In genomic region chr11:112197620-112198268, GRCm38 (mm10) we compare ENCODE assay signal across 13 mouse cellular contexts.
DNase-seq lines count a peak whose midpoint lies in the region; ATAC-seq and TF ChIP-seq lines count a peak whose summit lies in the region.
"Had no signal": no experiment of that assay in that cellular context is flagged by ENCODE, and none has a peak within 500 bp of the region (broad histone marks: within the 10 kb centered on the region; RNA-seq: fewer than 3 reads in every experiment).

No protein-coding gene starts in this region.

- H3K4me2 ChIP-seq in heart, embryonic 11.5 days = peak overlapping the region; percentile 31
- H3K4me2 ChIP-seq in embryonic facial prominence, embryonic 12.5 days (replicated peaks) = 0 out of 2 replicates have a peak overlapping the region, but pooled peaks have one; percentile 8
- peak overlapping the region; percentile 22 for H3K4me2 ChIP-seq in hindbrain, embryonic 15.5 days
- no peak overlapping the region for H3K4me2 ChIP-seq in neural tube, embryonic 14.5 days (ENCODE audit: low read depth, low read length)
- no peak overlapping the region for H3K4me2 ChIP-seq in liver, postnatal 0 days (ENCODE audit: low read depth, low read length)
- H3K4me2 ChIP-seq: limb, embryonic 15.5 days had no signal

- no peak for DNase-seq in heart, postnatal 25 days (ENCODE audit: low spot score)
- DNase-seq in liver, postnatal 0 days = no peak
- no peak for DNase-seq in right cerebral cortex, postnatal 14 days
- DNase-seq in spleen, postnatal 14 days (ENCODE audit: low spot score in 2 of 2) = no peak
- DNase-seq: gastrocnemius, postnatal 14 days; heart, postnatal 4 days; lung, postnatal 36 days; thymus, postnatal 4 days had no signal

- H3K27me3 ChIP-seq in heart, embryonic 11.5 days (ENCODE audit: control insufficient read depth, insufficient read depth, low read length) = 0 out of 2 replicates have a peak, but pooled peaks cover 2% of the 10 kb centered on the region
- H3K27me3 ChIP-seq in embryonic facial prominence, embryonic 12.5 days = peaks cover 7% of the 10 kb centered on the region
- H3K27me3 ChIP-seq in hindbrain, embryonic 15.5 days = no peaks in the 10 kb centered on the region
- H3K27me3 ChIP-seq in neural tube, embryonic 14.5 days (ENCODE audit: control insufficient read depth, insufficient read depth, low read length) = no peaks in the 10 kb centered on the region
- no peaks in the 10 kb centered on the region for H3K27me3 ChIP-seq in liver, postnatal 0 days (ENCODE audit: insufficient read depth, low read length)

- H3K27ac ChIP-seq in heart, embryonic 11.5 days (ENCODE audit: low read depth, low read length) = no peak overlapping the region
- no peak overlapping the region for H3K27ac ChIP-seq in embryonic facial prominence, embryonic 12.5 days
- no peak overlapping the region for H3K27ac ChIP-seq in hindbrain, embryonic 15.5 days (replicated peaks)
- H3K27ac ChIP-seq in neural tube, embryonic 14.5 days (ENCODE audit: low read depth, low read length) = no peak overlapping the region
- H3K27ac ChIP-seq in liver, postnatal 0 days (ENCODE audit: low read depth) = no peak overlapping the region
- H3K27ac ChIP-seq: limb, embryonic 15.5 days had no signal

- intact Hi-C loops in heart, postnatal 25 days (cut with DNase I) = no loop called here

- no peaks in the 10 kb centered on the region for H3K4me1 ChIP-seq in heart, embryonic 11.5 days (ENCODE audit: control insufficient read depth, insufficient read depth, low read length)
- no peaks in the 10 kb centered on the region for H3K4me1 ChIP-seq in embryonic facial prominence, embryonic 12.5 days
- 0 out of 2 replicates have a peak, but pooled peaks cover 6% of the 10 kb centered on the region for H3K4me1 ChIP-seq in hindbrain, embryonic 15.5 days (replicated peaks)
- H3K4me1 ChIP-seq in neural tube, embryonic 14.5 days (ENCODE audit: control insufficient read depth, insufficient read depth, low read length) = no peaks in the 10 kb centered on the region; the same call in 1 of the 2 replicates
- H3K4me1 ChIP-seq in liver, postnatal 0 days (ENCODE audit: insufficient read depth) = no peaks in the 10 kb centered on the region

- no peaks in the 10 kb centered on the region for H3K9me3 ChIP-seq in heart, embryonic 11.5 days (replicated peaks; ENCODE audit: control insufficient read depth, low read length)
- H3K9me3 ChIP-seq in embryonic facial prominence, embryonic 12.5 days = no peaks in the 10 kb centered on the region
- H3K9me3 ChIP-seq in hindbrain, embryonic 15.5 days = no peaks in the 10 kb centered on the region
- no peaks in the 10 kb centered on the region for H3K9me3 ChIP-seq in neural tube, embryonic 14.5 days (ENCODE audit: control insufficient read depth, low read length)
- no peaks in the 10 kb centered on the region for H3K9me3 ChIP-seq in liver, postnatal 0 days (ENCODE audit: low read length)
- H3K9me3 ChIP-seq: limb, embryonic 15.5 days had no signal

- 15% methylated on average over 18 of the region's 18 CpGs for whole genome bisulfite sequencing in heart, embryonic 11.5 days (ENCODE audit: insufficient replicate concordance)
- WGBS in embryonic facial prominence, embryonic 12.5 days = 15% methylated on average over 18 of the region's 18 CpGs
- WGBS in hindbrain, embryonic 15.5 days = 8% methylated on average over 18 of the region's 18 CpGs
- WGBS in neural tube, embryonic 14.5 days = 4% methylated on average over 18 of the region's 18 CpGs
- WGBS in liver, postnatal 0 days (ENCODE audit: insufficient replicate concordance) = 24% methylated on average over 18 of the region's 18 CpGs

- no peak overlapping the region for H3K9ac ChIP-seq in heart, embryonic 11.5 days (ENCODE audit: low read depth, low read length)
- no peak overlapping the region for H3K9ac ChIP-seq in embryonic facial prominence, embryonic 12.5 days
- H3K9ac ChIP-seq in hindbrain, embryonic 15.5 days = no peak overlapping the region
- H3K9ac ChIP-seq in neural tube, embryonic 14.5 days (replicated peaks; ENCODE audit: low read depth, low read length) = no peak overlapping the region
- no peak overlapping the region for H3K9ac ChIP-seq in liver, postnatal 0 days (replicated peaks)
- H3K9ac ChIP-seq: limb, embryonic 15.5 days had no signal

- ATAC-seq in heart, embryonic 11.5 days (replicated peaks; ENCODE audit: insufficient number of reproducible peaks, low FRiP score, low TSS enrichment) = no peak
- no peak for ATAC-seq in embryonic facial prominence, embryonic 12.5 days (ENCODE audit: insufficient number of reproducible peaks, insufficient read depth, low FRiP score, low TSS enrichment)
- 0 out of 2 replicates have a peak, but pooled peaks have one; percentile 42 for ATAC-seq in hindbrain, embryonic 15.5 days (ENCODE audit: low FRiP score, low read depth)
- peak; percentile 73; the same call in 1 of the 2 replicates for ATAC-seq in neural tube, embryonic 14.5 days (ENCODE audit: low read depth)
- ATAC-seq in liver, postnatal 0 days = no peak

- H3K4me3 ChIP-seq in heart, embryonic 11.5 days (ENCODE audit: low read depth, low read length) = no peak overlapping the region
- H3K4me3 ChIP-seq in embryonic facial prominence, embryonic 12.5 days = no peak overlapping the region
- H3K4me3 ChIP-seq in hindbrain, embryonic 15.5 days = no peak overlapping the region
- H3K4me3 ChIP-seq in neural tube, embryonic 14.5 days (ENCODE audit: low read depth, low read length) = no peak overlapping the region
- H3K4me3 ChIP-seq in liver, postnatal 0 days (ENCODE audit: low read depth, low read length) = no peak overlapping the region
- H3K4me3 ChIP-seq: limb, embryonic 15.5 days had no signal

- no peak for TF ChIP-seq EP300 in liver, postnatal 0 days (IDR thresholded peaks at IDR 0.05; ENCODE audit: low read depth)

- TF ChIP-seq CTCF in liver, postnatal 0 days (IDR thresholded peaks at IDR 0.05; ENCODE audit: low read depth) = no peak

- no peaks in the 10 kb centered on the region for H3K36me3 ChIP-seq in heart, embryonic 11.5 days (ENCODE audit: control insufficient read depth, insufficient read depth, low read length)
- H3K36me3 ChIP-seq in embryonic facial prominence, embryonic 12.5 days = no peaks in the 10 kb centered on the region
- H3K36me3 ChIP-seq in hindbrain, embryonic 15.5 days = no peaks in the 10 kb centered on the region
- no peaks in the 10 kb centered on the region for H3K36me3 ChIP-seq in neural tube, embryonic 14.5 days (ENCODE audit: control insufficient read depth, insufficient read depth, low read length)
- H3K36me3 ChIP-seq in liver, postnatal 0 days (replicated peaks; ENCODE audit: insufficient read depth, low read length) = no peaks in the 10 kb centered on the region
- H3K36me3 ChIP-seq: limb, embryonic 15.5 days had no signal

Comparison
In these comparisons a context has a peak if more than half of its experiments do, and no peak if none do; other contexts are left out.
1. ATAC-seq: peak in hindbrain, embryonic 15.5 days (single experiment) and neural tube, embryonic 14.5 days (single experiment); none in heart, embryonic 11.5 days (single experiment), embryonic facial prominence, embryonic 12.5 days (single experiment) and liver, postnatal 0 days (single experiment).
2. H3K4me2 ChIP-seq: peak in heart, embryonic 11.5 days (single experiment), embryonic facial prominence, embryonic 12.5 days (single experiment) and hindbrain, embryonic 15.5 days (single experiment); none in neural tube, embryonic 14.5 days (single experiment) and liver, postnatal 0 days (single experiment).